9 mouse cellular contexts compared by ENCODE assay signal in genomic region chr13:35743196-35743595, GRCm38 (mm10).
DNase-seq lines count a peak whose midpoint lies in the region; ATAC-seq and TF ChIP-seq lines count a peak whose summit lies in the region.
"Had no signal": no experiment of that assay in that cellular context is flagged by ENCODE, and none has a peak within 500 bp of the region (broad histone marks: within the 10 kb centered on the region; RNA-seq: fewer than 3 reads in every experiment).

No protein-coding gene starts in this region.

- peak overlapping the region; percentile 92 for H3K4me3 ChIP-seq in heart, embryonic 10.5 days
- H3K4me3 ChIP-seq in ES-Bruce4 (ENCODE audit: low read depth, low read length) (no peak overlapping the region), macrophage (ENCODE audit: inconsistent target) (peak overlapping the region; percentile 51; the same call in 1 of the 2 replicates)
- peak overlapping the region; percentile 87 for H3K4me3 ChIP-seq in hindbrain, embryonic 13.5 days

- no peak for TF ChIP-seq POLR2A in ES-Bruce4 (IDR thresholded peaks at IDR 0.05; ENCODE audit: insufficient read depth, low read length)

- no peaks in the 10 kb centered on the region for H3K9me3 ChIP-seq in heart, embryonic 10.5 days
- H3K9me3 ChIP-seq in ES-Bruce4 (replicated peaks; ENCODE audit: control insufficient read depth, insufficient read depth, low read length, poor library complexity, severe bottlenecking) = no peaks in the 10 kb centered on the region
- peaks cover 18% of the 10 kb centered on the region for H3K9me3 ChIP-seq in hindbrain, embryonic 13.5 days

- 65% methylated on average over 1 of the region's 1 CpGs for WGBS in heart, embryonic 10.5 days
- 76% methylated on average over 1 of the region's 1 CpGs for WGBS in hindbrain, embryonic 13.5 days
- 27% methylated on average over 1 of the region's 1 CpGs for WGBS in macrophage (ENCODE audit: missing documents)

- ATAC-seq in hindbrain, embryonic 13.5 days (ENCODE audit: low FRiP score) = no peak
- no peak for ATAC-seq in inflammation-experienced regulatory T-cells, adult 6 months

- intact Hi-C loops in heart, postnatal 10 days (cut with DNase I) = loop anchor here (5.0 kb wide), 1 partner anchor 161 kb away; no protein-coding TSS in a partner anchor

- peaks cover 62% of the 10 kb centered on the region for H3K79me2 ChIP-seq in macrophage (ENCODE audit: inconsistent target)

- H3K27me3 ChIP-seq in heart, embryonic 10.5 days (ENCODE audit: insufficient read depth, poor library complexity, severe bottlenecking) = peaks cover 22% of the 10 kb centered on the region
- no peaks in the 10 kb centered on the region for H3K27me3 ChIP-seq in ES-Bruce4 (ENCODE audit: control insufficient read depth, insufficient read depth, low read length, poor library complexity, severe bottlenecking)
- H3K27me3 ChIP-seq in hindbrain, embryonic 13.5 days = peaks cover 28% of the 10 kb centered on the region

- H3K36me3 ChIP-seq in heart, embryonic 10.5 days = peaks cover 15% of the 10 kb centered on the region
- H3K36me3 ChIP-seq in ES-Bruce4 (ENCODE audit: control insufficient read depth, insufficient read depth, low read length, poor library complexity, severe bottlenecking) = no peaks in the 10 kb centered on the region
- H3K36me3 ChIP-seq in hindbrain, embryonic 13.5 days = 0 out of 2 replicates have a peak, but pooled peaks cover 10% of the 10 kb centered on the region
- H3K36me3 ChIP-seq in macrophage (ENCODE audit: inconsistent target) = no peaks in the 10 kb centered on the region

- H3K9ac ChIP-seq in ES-Bruce4 (ENCODE audit: low read depth, poor library complexity, severe bottlenecking) = 0 out of 2 replicates have a peak overlapping the region, but pooled peaks have one; percentile 98
- H3K9ac ChIP-seq in hindbrain, embryonic 13.5 days = no peak overlapping the region

- no peak overlapping the region for H3K27ac ChIP-seq in heart, embryonic 10.5 days
- no peak overlapping the region for H3K27ac ChIP-seq in ES-Bruce4 (ENCODE audit: insufficient read depth, low read length)
- H3K27ac ChIP-seq in hindbrain, embryonic 13.5 days = no peak overlapping the region
- H3K27ac ChIP-seq in macrophage = no peak overlapping the region

- H3K4me2 ChIP-seq in hindbrain, embryonic 13.5 days = peak overlapping the region; percentile 81

- TF ChIP-seq CTCF in ES-Bruce4 (IDR thresholded peaks at IDR 0.05; ENCODE audit: low read depth, low read length) = no peak

- TF ChIP-seq EP300 in ES-Bruce4 (IDR thresholded peaks at IDR 0.05; ENCODE audit: insufficient read depth, low read depth, low read length) = no peak

- no peak for DNase-seq in heart, embryonic 10.5 days (ENCODE audit: low spot score)
- DNase-seq in heart, postnatal 10 days = no peak
- no peak for DNase-seq in retina, postnatal 1 day
- DNase-seq in cerebellum, postnatal 14 days = no peak
- DNase-seq: right cerebral cortex, adult 18-20 months had no signal

- H3K4me1 ChIP-seq in heart, embryonic 10.5 days = peaks cover 22% of the 10 kb centered on the region
- H3K4me1 ChIP-seq in ES-Bruce4 (ENCODE audit: control insufficient read depth, insufficient read depth, low read length) = peaks cover 3% of the 10 kb centered on the region
- H3K4me1 ChIP-seq in hindbrain, embryonic 13.5 days (replicated peaks) = peaks cover 19% of the 10 kb centered on the region
